Mouse (Mus musculus): ENCODE measurements around the gene Atad2b. TPM values are rescaled to one million over a fixed set of nuclear protein-coding genes. Genes with fewer than 3 reads are reported as not detected.

Gene Atad2b
- polyA plus RNA-seq (2015; fragmentation: Nextera tagmentation; extraction: Ambion mirVana), result 14.5 and 14.7 TPM in 2 replicates

DNA sequence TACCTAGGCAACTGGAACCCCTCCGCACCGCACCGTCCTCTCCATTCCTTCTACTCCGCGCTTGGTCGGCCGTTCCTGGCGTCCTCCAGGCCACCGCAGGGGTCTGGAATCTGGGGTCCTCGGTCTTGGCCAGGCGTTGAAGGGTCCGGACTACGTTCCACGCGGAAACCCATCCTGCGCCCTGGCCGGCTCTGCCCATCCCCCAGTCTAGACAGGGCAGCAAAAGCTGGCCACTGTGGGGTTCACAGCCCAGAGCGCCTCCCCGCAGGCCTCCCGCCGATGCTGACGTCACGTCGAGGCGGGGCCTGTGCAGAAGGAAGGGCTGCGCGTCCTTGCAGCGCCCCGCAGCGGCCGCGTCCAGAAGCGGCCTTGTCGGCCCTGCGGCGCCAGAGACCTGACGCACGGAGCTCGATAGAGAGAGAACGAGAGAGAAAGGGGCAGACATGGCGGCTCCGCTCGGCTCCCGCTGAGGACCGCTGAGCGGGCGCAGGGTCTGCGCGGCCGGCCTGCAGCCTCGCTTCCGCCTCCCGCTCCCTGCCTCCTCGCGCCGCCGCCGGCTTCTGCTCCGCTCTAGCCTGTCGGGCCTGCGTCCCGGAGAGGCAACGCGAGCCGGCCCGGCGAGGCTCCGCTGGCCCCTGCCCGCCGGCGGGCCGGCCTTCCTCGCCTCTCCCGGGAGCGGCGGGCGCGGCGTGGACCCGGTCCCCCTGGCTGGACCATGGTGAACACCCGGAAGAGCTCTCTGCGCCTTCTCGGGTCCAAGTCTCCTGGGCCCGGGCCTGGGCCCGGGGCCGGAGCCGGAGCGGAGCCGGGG, at the start of gene Atad2b:
Gene Atad2b, plus strand, starts transcription at position 360 of the 811 bp plus-strand sequence.
- H3K27ac ChIP-seq, result peak within 1 kb of the TSS; percentile 99
- peak within 1 kb of the TSS; percentile 80 for H3K4me2 ChIP-seq
- H3K9me3 ChIP-seq (replicated peaks), result no peaks in the 10 kb centered on the region
- H3K4me3 ChIP-seq, result peak within 1 kb of the TSS; percentile 97
- H3K4me1 ChIP-seq, result peaks cover 22% of the 10 kb centered on the region
- WGBS, result under 1% methylated on average over 79 of the region's 89 CpGs
- H3K9ac ChIP-seq, result peak within 1 kb of the TSS; percentile 99
- H3K27me3 ChIP-seq, result no peaks in the 10 kb centered on the region
- no peaks in the 10 kb centered on the region for H3K36me3 ChIP-seq (ENCODE audit: poor library complexity, severe bottlenecking)
- ATAC-seq, result peak; percentile 98

- Histone ChIP-seq H3K9me3 (replicated peaks) (no peaks in the 10 kb centered on the region), H3K4me1 (peaks cover 7% of the 10 kb centered on the region), H3K4me3 (no peak overlapping the region), H3K4me2 (no peak overlapping the region), H3K27ac (no peak overlapping the region), H3K27me3 (peaks cover 10% of the 10 kb centered on the region; the same call in 1 of the 2 replicates), H3K9ac (no peak overlapping the region), H3K36me3 (ENCODE audit: poor library complexity, severe bottlenecking) (no peaks in the 10 kb centered on the region)
- ATAC-seq, result no peak
- 79% methylated on average over 8 of the region's 8 CpGs for WGBS
Measured at GRCm38 (mm10) chr12:4868924-4869323, 48.2 kb upstream of the Atad2b start.

GRCm38 (mm10) chr12:4871260-4871659, 45.9 kb upstream of the Atad2b start:
- Histone ChIP-seq H3K4me2 (no peak overlapping the region), H3K9me3 (replicated peaks) (no peaks in the 10 kb centered on the region), H3K9ac (no peak overlapping the region), H3K27ac (no peak overlapping the region), H3K4me3 (no peak overlapping the region), H3K4me1 (peaks cover 12% of the 10 kb centered on the region), H3K27me3 (peaks cover 10% of the 10 kb centered on the region; the same call in 1 of the 2 replicates), H3K36me3 (ENCODE audit: poor library complexity, severe bottlenecking) (no peaks in the 10 kb centered on the region)
- WGBS, result 87% methylated on average over 5 of the region's 5 CpGs
- no peak for ATAC-seq

DNA sequence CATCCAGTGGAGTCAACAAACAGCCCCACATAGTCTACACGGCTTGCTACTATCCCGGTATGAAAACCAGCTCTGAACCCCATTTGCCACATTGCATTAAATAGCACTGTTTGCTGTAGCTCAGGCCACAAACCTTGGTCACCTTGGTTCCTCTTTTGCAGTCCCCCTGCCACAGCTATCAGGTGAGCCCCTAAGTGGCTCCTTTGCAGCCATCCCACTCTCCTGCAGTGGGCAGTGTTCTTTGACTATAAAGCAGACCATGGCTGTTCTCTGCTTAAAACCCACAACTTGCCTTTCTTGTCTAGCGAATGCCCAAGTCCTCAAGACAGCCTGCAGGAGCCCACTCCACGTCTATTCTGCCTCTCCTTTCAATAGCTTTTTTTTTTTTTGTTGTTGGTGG, 44.9 kb upstream of the Atad2b start:
- H3K27ac ChIP-seq, result no peak overlapping the region
- ATAC-seq, result no peak
- no peak overlapping the region for H3K4me3 ChIP-seq
- 56% methylated on average over 4 of the region's 4 CpGs for WGBS
- H3K36me3 ChIP-seq (ENCODE audit: poor library complexity, severe bottlenecking), result no peaks in the 10 kb centered on the region
- no peak overlapping the region for H3K9ac ChIP-seq
- peaks cover 10% of the 10 kb centered on the region; the same call in 1 of the 2 replicates for H3K27me3 ChIP-seq
- H3K9me3 ChIP-seq (replicated peaks), result no peaks in the 10 kb centered on the region
- peaks cover 12% of the 10 kb centered on the region for H3K4me1 ChIP-seq
- H3K4me2 ChIP-seq, result no peak overlapping the region

DNA sequence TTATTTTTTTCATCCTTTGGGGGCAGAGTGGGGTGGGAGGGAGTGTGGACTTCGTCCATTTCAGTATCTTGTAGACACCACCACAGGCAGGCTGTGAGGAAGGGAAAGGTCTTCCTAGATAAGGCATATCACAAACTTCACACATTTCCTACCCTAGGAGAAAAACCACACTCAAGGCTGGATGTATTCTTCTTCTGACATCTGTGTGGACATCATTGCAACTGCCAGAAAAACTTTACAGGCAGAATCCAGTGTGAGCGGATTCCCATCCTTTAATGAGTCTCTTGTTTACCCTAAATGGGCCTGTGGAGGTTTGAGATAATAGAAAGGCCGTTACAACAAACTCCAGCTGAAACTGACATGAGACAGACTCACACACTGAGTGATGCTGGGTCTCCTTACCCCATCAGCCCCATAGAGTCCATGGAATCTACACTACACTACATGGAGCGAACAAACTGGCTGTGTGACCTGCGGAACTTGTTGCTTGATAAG, 44.1 kb upstream of the Atad2b start:
- Histone ChIP-seq H3K9me3 (replicated peaks) (no peaks in the 10 kb centered on the region), H3K9ac (no peak overlapping the region), H3K36me3 (ENCODE audit: poor library complexity, severe bottlenecking) (no peaks in the 10 kb centered on the region), H3K27me3 (peaks cover 10% of the 10 kb centered on the region; the same call in 1 of the 2 replicates), H3K4me2 (no peak overlapping the region), H3K4me1 (peaks cover 12% of the 10 kb centered on the region), H3K27ac (no peak overlapping the region), H3K4me3 (no peak overlapping the region)
- no peak for ATAC-seq
- 78% methylated on average over 5 of the region's 5 CpGs for WGBS

- ATAC-seq, result no peak; the same call in 1 of the 2 replicates
- H3K36me3 ChIP-seq (ENCODE audit: poor library complexity, severe bottlenecking), result peaks cover 4% of the 10 kb centered on the region; the same call in 1 of the 2 replicates
- H3K9me3 ChIP-seq (replicated peaks), result no peaks in the 10 kb centered on the region
- no peak overlapping the region; the same call in 1 of the 2 replicates for H3K9ac ChIP-seq
- H3K27me3 ChIP-seq, result peaks cover 10% of the 10 kb centered on the region; the same call in 1 of the 2 replicates
- peak overlapping the region; percentile 37; the same call in 1 of the 2 replicates for H3K4me3 ChIP-seq
- no peak overlapping the region for H3K27ac ChIP-seq
- WGBS, result 78% methylated on average over 6 of the region's 6 CpGs
- H3K4me1 ChIP-seq, result peaks cover 12% of the 10 kb centered on the region
- H3K4me2 ChIP-seq, result peak overlapping the region; percentile 72
Measured at GRCm38 (mm10) chr12:4873531-4873930, 43.6 kb upstream of the Atad2b start.

DNA sequence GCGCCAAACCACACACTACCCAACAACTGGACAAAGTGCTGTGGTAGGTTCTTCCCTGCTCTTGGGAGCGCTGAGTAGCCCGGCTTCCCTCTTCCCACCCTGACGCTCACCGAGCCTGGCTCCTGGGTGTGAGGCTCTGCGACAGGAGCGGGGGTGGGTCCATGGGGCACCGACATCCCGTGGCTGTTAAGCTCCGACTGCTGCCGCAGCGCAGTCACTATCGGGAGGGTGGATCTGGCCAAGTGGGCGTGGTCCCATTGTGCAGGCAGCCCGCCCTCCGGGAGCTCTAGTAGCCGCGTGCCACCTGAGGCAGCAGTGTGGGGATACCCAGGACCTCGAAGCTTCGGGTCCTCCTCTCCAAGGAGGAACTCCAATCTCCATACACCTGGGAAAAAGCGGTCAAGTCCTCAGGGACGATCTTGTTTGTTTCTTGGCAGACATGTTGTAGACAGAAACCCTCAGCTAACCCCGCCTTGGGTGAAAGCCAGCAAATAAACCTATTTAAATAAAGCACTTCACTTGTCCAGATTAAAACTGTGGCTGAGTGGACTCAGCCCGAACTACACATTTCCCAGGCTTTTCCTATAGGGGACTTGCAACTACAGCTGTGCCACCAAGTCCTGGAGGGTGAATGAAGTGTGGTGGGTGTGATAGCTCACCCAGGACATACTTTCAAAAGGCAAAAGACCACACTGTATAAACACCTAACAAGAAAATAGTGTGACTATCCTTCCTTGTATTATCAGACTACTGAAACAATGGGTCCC, 42.8 kb upstream of the Atad2b start, which contains the start of gene Mfsd2b:
Gene Mfsd2b, minus strand, starts transcription at position 199 of the 767 bp plus-strand sequence.
- 4% methylated on average over 24 of the region's 24 CpGs for WGBS
- peaks cover 10% of the 10 kb centered on the region; the same call in 1 of the 2 replicates for H3K27me3 ChIP-seq
- peaks cover 12% of the 10 kb centered on the region for H3K4me1 ChIP-seq
- no peaks in the 10 kb centered on the region for H3K9me3 ChIP-seq (replicated peaks)
- peak within 1 kb of the TSS; percentile 72 for H3K4me2 ChIP-seq
- peak; percentile 86 for ATAC-seq
- H3K36me3 ChIP-seq (ENCODE audit: poor library complexity, severe bottlenecking), result peaks cover 11% of the 10 kb centered on the region
- H3K4me3 ChIP-seq, result peak within 1 kb of the TSS; percentile 37
- H3K9ac ChIP-seq, result peak within 1 kb of the TSS; percentile 60
- H3K27ac ChIP-seq, result no peak within 1 kb of the TSS

DNA sequence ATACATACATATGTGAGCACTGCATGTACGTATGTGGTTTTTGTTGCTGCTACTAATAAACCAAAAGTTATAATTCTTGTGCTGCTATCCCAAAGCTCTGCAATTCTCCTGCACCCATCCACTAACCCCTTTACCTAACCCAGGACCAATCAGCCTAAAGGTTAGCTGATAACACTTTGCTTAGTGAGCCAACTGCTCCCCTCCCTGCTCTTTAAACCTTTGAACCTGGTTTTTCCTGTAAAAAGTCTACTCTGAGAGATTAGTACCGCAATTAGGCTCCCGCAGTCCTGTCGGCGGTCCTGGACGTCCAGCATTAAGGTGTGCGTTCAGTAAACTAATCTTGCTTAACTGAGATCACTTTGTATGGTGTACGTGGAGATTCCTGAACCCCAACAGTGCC, 41.5 kb upstream of the Atad2b start:
- Histone ChIP-seq H3K36me3 (ENCODE audit: poor library complexity, severe bottlenecking) (peaks cover 15% of the 10 kb centered on the region), H3K4me2 (no peak overlapping the region), H3K27me3 (peaks cover 10% of the 10 kb centered on the region; the same call in 1 of the 2 replicates), H3K9ac (no peak overlapping the region), H3K4me3 (no peak overlapping the region), H3K27ac (no peak overlapping the region), H3K4me1 (peaks cover 12% of the 10 kb centered on the region), H3K9me3 (replicated peaks) (no peaks in the 10 kb centered on the region)
- no peak for ATAC-seq
- WGBS, result 77% methylated on average over 8 of the region's 8 CpGs

DNA sequence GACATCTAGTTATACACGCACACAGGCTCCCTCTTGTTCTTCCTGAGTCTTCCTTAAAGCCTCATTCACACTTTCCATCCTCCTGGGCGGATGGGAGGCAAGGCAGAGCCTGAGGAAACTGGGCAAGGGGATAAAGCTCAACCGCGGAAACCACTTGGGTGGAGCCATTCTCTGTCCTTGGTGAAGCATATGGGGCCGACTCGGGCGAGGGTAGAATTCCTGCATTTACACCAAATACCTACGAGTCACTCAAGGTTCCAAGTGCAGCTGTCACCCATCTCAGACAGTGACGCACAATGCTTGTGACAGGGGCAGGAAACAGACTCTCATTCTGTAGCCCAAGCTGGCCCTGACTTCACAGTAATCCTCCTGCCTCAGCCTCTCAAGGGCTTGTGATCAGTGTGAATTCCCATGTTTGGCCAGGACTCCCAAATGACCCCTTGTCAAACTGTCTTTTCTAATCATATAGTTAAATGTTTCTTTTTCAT, 38.8 kb upstream of the Atad2b start:
- H3K36me3 ChIP-seq (ENCODE audit: poor library complexity, severe bottlenecking), result peaks cover 24% of the 10 kb centered on the region
- WGBS, result 88% methylated on average over 9 of the region's 9 CpGs

DNA sequence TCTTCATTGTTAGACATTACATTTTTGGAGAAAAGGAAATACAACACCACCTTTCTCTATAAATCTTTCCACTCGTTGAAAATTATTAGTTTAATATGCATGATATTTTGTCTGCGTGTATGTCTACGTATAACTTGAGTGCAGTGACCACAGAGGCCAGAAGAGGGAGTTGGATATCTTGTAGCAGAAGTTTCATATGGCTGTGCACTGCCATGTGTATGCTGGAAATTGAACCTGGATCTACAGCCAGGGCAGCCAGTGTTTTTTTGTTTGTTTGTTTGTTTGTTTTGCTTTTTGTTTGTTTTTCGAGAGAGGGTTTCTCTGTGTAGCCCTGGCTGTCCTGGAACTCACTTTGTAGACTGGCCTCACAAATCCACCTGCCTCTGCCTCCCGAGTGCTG, 38.1 kb upstream of the Atad2b start:
- H3K27me3 ChIP-seq, result no peaks in the 10 kb centered on the region
- no peak for ATAC-seq
- peaks cover 24% of the 10 kb centered on the region for H3K36me3 ChIP-seq (ENCODE audit: poor library complexity, severe bottlenecking)
- no peak overlapping the region for H3K4me3 ChIP-seq
- WGBS, result 95% methylated on average over 5 of the region's 5 CpGs
- H3K27ac ChIP-seq, result no peak overlapping the region
- no peak overlapping the region for H3K9ac ChIP-seq
- H3K4me1 ChIP-seq, result peaks cover 7% of the 10 kb centered on the region
- H3K4me2 ChIP-seq, result no peak overlapping the region
- H3K9me3 ChIP-seq (replicated peaks), result no peaks in the 10 kb centered on the region

More for the DNA sequence above, 38.8 kb upstream of the Atad2b start:
- Histone ChIP-seq H3K4me2 (no peak overlapping the region), H3K27ac (no peak overlapping the region), H3K27me3 (peaks cover 5% of the 10 kb centered on the region; the same call in 1 of the 2 replicates), H3K9ac (no peak overlapping the region), H3K4me1 (peaks cover 12% of the 10 kb centered on the region), H3K9me3 (replicated peaks) (no peaks in the 10 kb centered on the region), H3K4me3 (no peak overlapping the region)
- ATAC-seq, result no peak

- ATAC-seq, result no peak
- Histone ChIP-seq H3K4me1 (no peaks in the 10 kb centered on the region), H3K36me3 (ENCODE audit: poor library complexity, severe bottlenecking) (peaks cover 30% of the 10 kb centered on the region), H3K9me3 (replicated peaks) (no peaks in the 10 kb centered on the region), H3K27ac (no peak overlapping the region), H3K27me3 (no peaks in the 10 kb centered on the region), H3K4me3 (no peak overlapping the region), H3K4me2 (no peak overlapping the region), H3K9ac (no peak overlapping the region)
- 95% methylated on average over 2 of the region's 2 CpGs for WGBS
Measured at GRCm38 (mm10) chr12:4882086-4882485, 35.1 kb upstream of the Atad2b start.
